Mouse (Mus musculus) MEL (cell line): Measurements from ENCODE around the gene Mcu.

Experiments
- CTCF ChIP-seq, 3 experiments: IDR thresholded peaks in 2 of 3; conservative IDR thresholded peaks in 1 of 3; 2 replicates each; pipeline ENCODE4 v1.5.1; 2011 to 2012; ENCODE audit warnings: low read length in 3 of 3, low read depth in 2 of 3, mild to moderate bottlenecking in 2 of 3, improper control_type of control experiment in 1 of 3, inconsistent platforms in 1 of 3, mixed read lengths in 1 of 3, moderate library complexity in 1 of 3; ENCODE audit not compliant: control insufficient read depth in 1 of 3, insufficient read depth in 1 of 3, poor library complexity in 1 of 3, severe bottlenecking in 1 of 3
- GATA1 ChIP-seq: IDR thresholded peaks from 2 replicates; pipeline ENCODE4 v1.6.1; 2011; ENCODE audit warnings: low read depth, low read length, improper control_type of control experiment
- MAX ChIP-seq: IDR thresholded peaks from 2 replicates; pipeline ENCODE4 v1.6.1; 2011; ENCODE audit warnings: low read length, improper control_type of control experiment
- TAL1 ChIP-seq: IDR thresholded peaks from 2 replicates; pipeline ENCODE4 v1.6.1; 2012; ENCODE audit warnings: mild to moderate bottlenecking, inconsistent platforms, low read length, moderate library complexity, mixed read lengths
- USF1 ChIP-seq: IDR thresholded peaks from 2 replicates; pipeline ENCODE4 v1.6.1; 2014; ENCODE audit warnings: low read depth, mild to moderate bottlenecking, inconsistent platforms, low read length, improper control_type of control experiment, moderate library complexity
- ZC3H11A ChIP-seq: IDR thresholded peaks from 2 replicates; pipeline ENCODE4 v1.6.1; 2012; ENCODE audit warnings: low read depth, mild to moderate bottlenecking, inconsistent platforms, low read length, improper control_type of control experiment
- ZKSCAN1 ChIP-seq: IDR thresholded peaks from 2 replicates; pipeline ENCODE4 v1.6.1; 2012; ENCODE audit warnings: low read depth, mild to moderate bottlenecking, inconsistent platforms, low read length, improper control_type of control experiment, moderate library complexity

DNA sequence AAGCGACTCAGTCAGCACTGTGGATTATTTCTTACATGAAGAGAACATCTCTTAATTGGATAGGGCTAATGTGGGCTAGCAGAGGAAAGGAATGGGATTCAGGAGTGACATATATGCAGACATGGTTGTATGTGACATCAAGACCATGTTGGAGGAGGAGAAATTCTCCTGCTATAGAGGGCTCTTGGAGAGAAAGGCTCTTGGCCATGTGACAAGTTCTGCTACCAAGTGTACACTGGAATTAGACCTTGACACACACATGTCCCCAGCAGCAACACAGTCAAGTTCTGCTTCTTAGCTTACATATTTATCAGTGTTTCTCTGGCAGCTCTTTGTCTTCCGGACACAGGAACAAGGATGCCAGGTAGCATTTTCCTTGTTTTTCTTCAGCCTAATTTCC lies 129.1 kb downstream of the Mcu start:
- TF ChIP-seq ZKSCAN1, result no peak
- no peak for TF ChIP-seq MAX
- TF ChIP-seq USF1, result no peak
- TF ChIP-seq TAL1, result no peak
- TF ChIP-seq GATA1, result no peak
- TF ChIP-seq ZC3H11A, result no peak
- no peak for TF ChIP-seq CTCF (IDR thresholded peaks at IDR 0.05 in 2 of 3, conservative IDR thresholded peaks at IDR 0.05 in 1 of 3; ENCODE audit: control insufficient read depth in 1 of 3, insufficient read depth in 1 of 3, low read depth in 2 of 3, low read length in 3 of 3, poor library complexity in 1 of 3, severe bottlenecking in 1 of 3)
